Mouse (Mus musculus): ENCODE results near the gene Rhobtb1.

GRCm38 (mm10) chr10:69149252-69149651 lies 2.0 kb upstream of the Rhobtb1 start:
- TF ChIP-seq CTCF (IDR thresholded peaks at IDR 0.05; ENCODE audit: extremely low read depth, insufficient read depth, insufficient read length, insufficient replicate concordance) = no peak
- no peak for TF ChIP-seq POLR2A (IDR thresholded peaks at IDR 0.05; ENCODE audit: low read depth, low read length)
